Mouse (Mus musculus): ENCODE results near the gene Ankrd10. TPM values are rescaled to one million over a fixed set of nuclear protein-coding genes. Genes with fewer than 3 reads are reported as not detected.

Ankrd10 gene
- total and polyA plus RNA-seq, 3 experiments = 19.3 to 39.9 (median 21.5) TPM

DNA sequence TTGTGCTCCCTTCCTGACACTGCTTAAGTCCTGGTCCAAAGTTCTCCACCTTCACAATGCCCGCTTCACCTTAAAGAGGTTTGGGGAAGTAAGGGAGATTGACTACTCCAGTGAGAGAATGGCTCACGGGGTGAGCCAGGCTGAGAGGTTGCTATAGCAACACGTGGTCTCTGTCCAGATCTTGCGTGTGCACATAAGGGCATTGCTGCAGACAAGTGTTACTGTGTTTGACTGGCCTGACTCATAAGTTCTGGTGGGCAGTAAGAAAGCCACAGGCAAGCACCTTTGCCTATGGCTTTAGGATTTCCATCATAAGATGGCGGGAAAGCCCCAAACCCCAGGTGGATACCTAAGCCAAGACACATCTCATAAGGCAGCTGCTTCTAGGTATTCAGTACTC is 71.3 kb downstream of the Ankrd10 start:
- intact Hi-C loops (cut with DNase I) = no loop called here
- peaks cover 6% of the 10 kb centered on the region for H3K79me2 ChIP-seq (replicated peaks; ENCODE audit: control insufficient read depth, insufficient read depth, low read length)
- no peak for TF ChIP-seq EP300 (IDR thresholded peaks at IDR 0.05; ENCODE audit: insufficient read depth, low read depth, low read length)
- 85% methylated on average over 5 of the region's 5 CpGs for WGBS
- no peak overlapping the region for H3K27ac ChIP-seq
- no peak overlapping the region for H3K9ac ChIP-seq (ENCODE audit: low read depth, low read length)
- no peak overlapping the region for H3K4me3 ChIP-seq
- H3K27me3 ChIP-seq (ENCODE audit: control insufficient read depth, insufficient read depth, low read length) = no peaks in the 10 kb centered on the region
- H3K4me1 ChIP-seq (ENCODE audit: control insufficient read depth, insufficient read depth, low read length) = no peaks in the 10 kb centered on the region
- H3K36me3 ChIP-seq (ENCODE audit: control insufficient read depth, insufficient read depth, low read length) = no peaks in the 10 kb centered on the region
- DNase-seq = no peak

Small RNA genes within 50 kb of the gene (microRNA-seq; reads per million reads assigned to microRNA genes)
- 2.3 to 2.8 reads per million in 2 experiments for gene Mir7238

Other genes with a start within 250 kb of the Ankrd10 start
- 10 to 100 TPM; 17.8 to 27.4 TPM for gene Rab20, start 157.0 kb downstream of the Ankrd10 start, total RNA-seq (2021)
- gene Rab20, start 157.0 kb downstream of the Ankrd10 start, polyA plus RNA-seq (2012; rRNA removed) = 40.9 and 46.8 TPM in 2 replicates
- 10 to 100 TPM; 31.2 to 32.7 TPM for gene Naxd, start 138.3 kb downstream of the Ankrd10 start, total RNA-seq (2021)
- 56.9 and 64.1 TPM in 2 replicates for gene Naxd, start 138.3 kb downstream of the Ankrd10 start, polyA plus RNA-seq (2012; rRNA removed)
- 10 to 100 TPM; 46.5 to 47.7 TPM for gene Cars2, start 85.0 kb downstream of the Ankrd10 start, total RNA-seq (2021)
- 49.8 and 66.0 TPM in 2 replicates for gene Cars2, start 85.0 kb downstream of the Ankrd10 start, polyA plus RNA-seq (2012; rRNA removed)
- 10 to 100 TPM; 19.9 to 26.9 TPM for gene Ing1, start 80.2 kb downstream of the Ankrd10 start, total RNA-seq (2021)
- gene Ing1, start 80.2 kb downstream of the Ankrd10 start, polyA plus RNA-seq (2012; rRNA removed) = 9.6 and 13.1 TPM in 2 replicates
- gene 1700016D06Rik, start 65.3 kb upstream of the Ankrd10 start, total RNA-seq (2021) = not detected
- not detected in 2 replicates for gene 1700016D06Rik, start 65.3 kb upstream of the Ankrd10 start, polyA plus RNA-seq (2012; rRNA removed)
- 100 to 1,000 TPM; 114 to 117 TPM for gene Arhgef7, start 92.0 kb upstream of the Ankrd10 start, total RNA-seq (2021)
- 59.7 and 68.7 TPM in 2 replicates for gene Arhgef7, start 92.0 kb upstream of the Ankrd10 start, polyA plus RNA-seq (2012; rRNA removed)
- not detected for gene Tex29, start 204.7 kb upstream of the Ankrd10 start, total RNA-seq (2021)
- gene Tex29, start 204.7 kb upstream of the Ankrd10 start, polyA plus RNA-seq (2012; rRNA removed) = 0.38 TPM in 1 of 2 replicates, not detected in the other